Mouse (Mus musculus): ENCODE measurements at regions not wholly inside any gene's neighbourhood (a gene's known extent, or its start where the extent isn't known, plus 50 kb on each side); places are given as distances from the start of the nearest gene placed in this dataset.

- 93% methylated on average over 8 of the region's 8 CpGs for WGBS
Measured at GRCm38 (mm10) chr19:56176059-56176458, 110.9 kb upstream of the Habp2 start.

GRCm38 (mm10) chr19:56177231-56177745, 109.6 kb upstream of the Habp2 start:
- H3K4me3 ChIP-seq = no peak overlapping the region
- peaks cover 4% of the 10 kb centered on the region; the same call in 1 of the 2 replicates for H3K9me3 ChIP-seq
- H3K27me3 ChIP-seq (ENCODE audit: poor library complexity, severe bottlenecking) = peaks cover 27% of the 10 kb centered on the region; the same call in 1 of the 2 replicates
- peak overlapping the region; percentile 57; the same call in 1 of the 2 replicates for H3K27ac ChIP-seq
- 64% methylated on average over 12 of the region's 12 CpGs for WGBS
- no peak for DNase-seq (ENCODE audit: extremely low spot score, low spot score)
- H3K36me3 ChIP-seq (replicated peaks) = no peaks in the 10 kb centered on the region
- H3K4me1 ChIP-seq = peaks cover 20% of the 10 kb centered on the region

More at GRCm38 (mm10) chr19:56176059-56176458, 110.9 kb upstream of the Habp2 start:
- Histone ChIP-seq H3K27ac (no peak overlapping the region), H3K4me1 (peaks cover 20% of the 10 kb centered on the region), H3K4me3 (no peak overlapping the region), H3K36me3 (replicated peaks) (no peaks in the 10 kb centered on the region), H3K9me3 (peaks cover 1% of the 10 kb centered on the region; the same call in 1 of the 2 replicates), H3K27me3 (ENCODE audit: poor library complexity, severe bottlenecking) (peaks cover 29% of the 10 kb centered on the region; the same call in 1 of the 2 replicates)
- DNase-seq (ENCODE audit: extremely low spot score, low spot score) = no peak

- no peak overlapping the region for H3K27ac ChIP-seq
- H3K4me3 ChIP-seq = no peak overlapping the region
- no peaks in the 10 kb centered on the region for H3K36me3 ChIP-seq (replicated peaks)
- H3K27me3 ChIP-seq (ENCODE audit: poor library complexity, severe bottlenecking) = peaks cover 62% of the 10 kb centered on the region
- H3K4me1 ChIP-seq = peaks cover 19% of the 10 kb centered on the region
- WGBS = 89% methylated on average over 5 of the region's 5 CpGs
- H3K9me3 ChIP-seq = peaks cover 20% of the 10 kb centered on the region
- no peak for DNase-seq (ENCODE audit: extremely low spot score, low spot score)
Measured at GRCm38 (mm10) chr19:56185756-56186155, 101.2 kb upstream of the Habp2 start.

GRCm38 (mm10) chr19:56189185-56189584, 97.8 kb upstream of the Habp2 start:
- 94% methylated on average over 1 of the region's 1 CpGs for WGBS
- peaks cover 89% of the 10 kb centered on the region for H3K27me3 ChIP-seq (ENCODE audit: poor library complexity, severe bottlenecking)
- H3K9me3 ChIP-seq = peaks cover 3% of the 10 kb centered on the region; the same call in 1 of the 2 replicates

GRCm38 (mm10) chr19:56190222-56190621, 96.7 kb upstream of the Habp2 start:
- H3K4me1 ChIP-seq = peaks cover 35% of the 10 kb centered on the region
- H3K36me3 ChIP-seq (replicated peaks) = no peaks in the 10 kb centered on the region
- no peaks in the 10 kb centered on the region for H3K9me3 ChIP-seq
- H3K27ac ChIP-seq = no peak overlapping the region
- 8% methylated on average over 3 of the region's 3 CpGs for WGBS
- no peak overlapping the region for H3K4me3 ChIP-seq
- peaks cover 90% of the 10 kb centered on the region for H3K27me3 ChIP-seq (ENCODE audit: poor library complexity, severe bottlenecking)
- DNase-seq (ENCODE audit: extremely low spot score, low spot score) = no peak

More at GRCm38 (mm10) chr19:56189185-56189584, 97.8 kb upstream of the Habp2 start:
- Histone ChIP-seq H3K27ac (0 out of 2 replicates have a peak overlapping the region, but pooled peaks have one; percentile 12), H3K4me3 (no peak overlapping the region), H3K36me3 (replicated peaks) (no peaks in the 10 kb centered on the region), H3K4me1 (peaks cover 35% of the 10 kb centered on the region)
- no peak for DNase-seq (ENCODE audit: extremely low spot score, low spot score)

GRCm38 (mm10) chr19:56198474-56199236, 88.3 kb upstream of the Habp2 start:
- no peak for DNase-seq (ENCODE audit: extremely low spot score, low spot score)
- H3K4me3 ChIP-seq = no peak overlapping the region
- peaks cover 77% of the 10 kb centered on the region for H3K27me3 ChIP-seq (ENCODE audit: poor library complexity, severe bottlenecking)
- 0 out of 2 replicates have a peak overlapping the region, but pooled peaks have one; percentile 25 for H3K27ac ChIP-seq
- no peaks in the 10 kb centered on the region for H3K36me3 ChIP-seq (replicated peaks)
- no peaks in the 10 kb centered on the region for H3K9me3 ChIP-seq
- peaks cover 35% of the 10 kb centered on the region for H3K4me1 ChIP-seq
- 89% methylated on average over 15 of the region's 15 CpGs for WGBS

GRCm38 (mm10) chr19:56199401-56200150, 87.4 kb upstream of the Habp2 start:
- Histone ChIP-seq H3K4me3 (no peak overlapping the region), H3K27ac (0 out of 2 replicates have a peak overlapping the region, but pooled peaks have one; percentile 25), H3K9me3 (no peaks in the 10 kb centered on the region), H3K4me1 (peaks cover 35% of the 10 kb centered on the region), H3K36me3 (replicated peaks) (no peaks in the 10 kb centered on the region), H3K27me3 (ENCODE audit: poor library complexity, severe bottlenecking) (peaks cover 68% of the 10 kb centered on the region)
- DNase-seq (ENCODE audit: extremely low spot score, low spot score) = no peak
- WGBS = 63% methylated on average over 14 of the region's 14 CpGs

GRCm38 (mm10) chr19:56201007-56201682, 85.8 kb upstream of the Habp2 start:
- no peak for DNase-seq (ENCODE audit: extremely low spot score, low spot score)
- Histone ChIP-seq H3K4me3 (no peak overlapping the region), H3K4me1 (peaks cover 33% of the 10 kb centered on the region), H3K9me3 (no peaks in the 10 kb centered on the region), H3K27me3 (ENCODE audit: poor library complexity, severe bottlenecking) (peaks cover 54% of the 10 kb centered on the region), H3K27ac (peak overlapping the region; percentile 22; the same call in 1 of the 2 replicates), H3K36me3 (replicated peaks) (no peaks in the 10 kb centered on the region)
- WGBS = 84% methylated on average over 9 of the region's 9 CpGs

GRCm38 (mm10) chr19:56201738-56202480, 85.0 kb upstream of the Habp2 start:
- peak; percentile 67 for DNase-seq (ENCODE audit: extremely low spot score, low spot score)
- Histone ChIP-seq H3K9me3 (no peaks in the 10 kb centered on the region), H3K4me3 (no peak overlapping the region), H3K4me1 (peaks cover 28% of the 10 kb centered on the region), H3K27me3 (ENCODE audit: poor library complexity, severe bottlenecking) (peaks cover 47% of the 10 kb centered on the region), H3K36me3 (replicated peaks) (no peaks in the 10 kb centered on the region), H3K27ac (peak overlapping the region; percentile 22; the same call in 1 of the 2 replicates)

GRCm38 (mm10) chr19:56202481-56203130, 84.3 kb upstream of the Habp2 start:
- Histone ChIP-seq H3K9me3 (no peaks in the 10 kb centered on the region), H3K27ac (no peak overlapping the region), H3K36me3 (replicated peaks) (no peaks in the 10 kb centered on the region), H3K27me3 (ENCODE audit: poor library complexity, severe bottlenecking) (peaks cover 40% of the 10 kb centered on the region), H3K4me1 (peaks cover 26% of the 10 kb centered on the region), H3K4me3 (no peak overlapping the region)
- DNase-seq (ENCODE audit: extremely low spot score, low spot score) = no peak
- 85% methylated on average over 9 of the region's 9 CpGs for WGBS

- DNase-seq (ENCODE audit: extremely low spot score, low spot score) = no peak
- no peaks in the 10 kb centered on the region for H3K36me3 ChIP-seq (replicated peaks)
- no peak overlapping the region for H3K4me3 ChIP-seq
- peaks cover 17% of the 10 kb centered on the region for H3K4me1 ChIP-seq
- H3K27me3 ChIP-seq (ENCODE audit: poor library complexity, severe bottlenecking) = peaks cover 6% of the 10 kb centered on the region; the same call in 1 of the 2 replicates
- H3K9me3 ChIP-seq = no peaks in the 10 kb centered on the region
- no peak overlapping the region for H3K27ac ChIP-seq
- 88% methylated on average over 6 of the region's 6 CpGs for WGBS
Measured at GRCm38 (mm10) chr19:56218536-56218935, 68.4 kb upstream of the Habp2 start.

Data from forebrain, embryonic 10.5 days (tissue).